Mouse (Mus musculus) layer of hippocampus, adult 9-11 months (tissue): ENCODE data around the gene 1700123K08Rik.
"Not testable (repeated sequence)": the region's sequence is repeated elsewhere in the genome, so short reads cannot be mapped to it uniquely, and the experiment has no call there.

Experiments used
- DNase-seq: peaks from one replicate; pipeline ENCODE4 v3.0.0; 2022

Gene 1700123K08Rik

DNA sequence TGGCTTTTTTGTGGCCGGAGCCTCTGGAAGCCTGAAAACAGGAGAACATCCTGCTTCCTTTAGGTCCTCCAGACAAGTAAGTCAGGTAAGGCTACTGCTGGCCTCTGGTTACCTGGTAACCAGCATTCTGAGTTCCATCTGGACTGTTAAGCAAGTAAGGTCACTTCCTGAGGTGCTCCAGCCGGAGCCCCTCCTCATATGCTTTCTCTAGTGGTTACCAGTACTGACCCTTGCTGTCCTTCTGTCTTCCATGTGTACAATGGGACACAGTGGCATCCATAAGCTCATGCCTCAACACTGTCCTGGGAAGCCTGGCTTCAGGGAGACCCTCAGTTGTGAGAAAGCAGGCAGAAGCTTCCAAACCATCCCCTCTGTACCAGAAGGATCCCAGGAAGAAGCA, at the start of gene 1700123K08Rik:
1700123K08Rik (minus strand) TSS at position 101 of the 400 bp plus-strand sequence.
- not testable (repeated sequence) for DNase-seq

DNA sequence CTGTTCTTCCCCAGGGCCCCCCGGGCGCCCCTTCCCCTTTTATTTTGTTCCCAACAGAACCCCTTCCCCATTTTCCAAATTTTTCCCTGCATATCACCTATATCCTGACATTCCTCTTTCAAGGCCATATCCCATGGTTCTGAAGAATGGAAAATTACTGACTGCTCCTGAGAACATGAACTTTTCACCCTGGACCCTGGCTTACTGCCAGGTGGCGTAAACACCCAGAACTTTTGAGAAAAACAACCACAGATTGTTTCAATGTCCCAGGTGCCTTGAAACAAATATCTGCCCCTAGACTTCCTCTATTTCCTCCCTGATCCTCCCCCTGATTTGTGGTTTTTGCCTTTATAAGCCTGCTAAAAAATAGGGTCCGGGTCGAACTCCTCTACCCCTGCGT, 22.9 kb upstream of the 1700123K08Rik start:
- no peak for DNase-seq

DNA sequence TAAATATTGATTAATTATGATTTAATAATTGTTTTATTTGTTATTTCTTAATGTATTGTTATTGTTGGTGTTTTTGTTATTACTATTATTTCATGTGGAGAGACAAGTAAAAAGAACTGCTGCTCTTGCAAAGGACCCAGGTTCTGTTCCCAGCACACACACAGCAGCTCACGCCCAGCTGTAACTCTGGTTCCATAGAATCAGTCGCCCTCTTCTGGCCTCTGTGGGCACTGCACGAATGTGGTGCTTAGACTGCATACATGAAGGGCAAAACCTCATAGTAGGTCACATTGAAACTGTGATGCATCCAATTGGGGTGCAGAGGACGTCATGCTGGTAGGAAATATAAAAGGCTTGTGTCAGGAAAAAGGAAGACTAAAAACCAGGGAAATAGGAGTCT, 7.1 kb upstream of the 1700123K08Rik start:
- no peak for DNase-seq

DNA sequence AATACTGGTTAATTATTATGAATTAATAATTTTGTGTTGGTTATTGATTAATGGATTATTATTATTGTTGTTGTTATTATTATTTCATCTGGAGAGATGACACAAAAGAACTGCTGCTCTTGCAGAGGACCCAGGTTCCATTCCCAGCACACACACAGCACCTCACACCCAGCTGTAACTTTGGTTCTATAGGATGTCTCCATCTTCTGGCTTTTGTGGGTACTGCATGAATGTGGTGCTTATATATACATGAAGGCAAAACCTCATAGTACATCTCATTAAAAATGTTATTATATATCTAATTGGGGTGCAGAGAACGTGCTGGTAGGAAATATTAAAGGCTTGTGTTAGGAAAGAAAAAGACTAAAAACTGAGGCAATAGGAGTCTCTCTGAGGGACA, 11.8 kb downstream of the 1700123K08Rik start:
- no peak for DNase-seq

DNA sequence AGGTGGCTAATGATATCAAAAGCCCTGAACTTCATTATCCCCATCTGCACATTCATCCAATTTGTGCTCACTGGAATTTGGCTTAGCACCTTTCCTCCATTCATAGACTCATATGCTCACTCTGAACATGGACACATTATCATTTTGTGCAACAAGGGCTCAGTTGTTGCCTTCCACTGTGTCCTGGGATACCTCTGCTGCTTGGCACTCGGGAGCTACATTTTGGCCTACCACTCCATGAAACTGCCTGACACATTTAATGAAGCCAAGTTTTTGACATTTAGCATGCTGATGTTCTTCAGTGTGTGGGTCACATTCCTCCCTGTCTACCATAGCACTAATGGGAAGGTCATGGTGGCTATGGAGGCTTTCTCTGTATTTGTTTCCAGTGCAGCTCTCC, 32.0 kb downstream of the 1700123K08Rik start:
- DNase-seq, result no peak
